Mouse (Mus musculus) midbrain, embryonic 16.5 days (tissue): ENCODE measurements around the gene Tspan11. TPM values are rescaled to one million over a fixed set of nuclear protein-coding genes. Genes with fewer than 3 reads are reported as not detected.

Source experiments
- ATAC-seq: fragments of 200-750 bp; cut with Nextera tagmentation; 2 replicates; pipeline ENCODE4 v1.8.0; 2017; ENCODE audit warnings: moderate TSS enrichment
- H3K27ac ChIP-seq: fragments of 300-500 bp; sonication (generic); 2 replicates; pipeline ENCODE4 v1.5.1; 2014; ENCODE audit warnings: mild to moderate bottlenecking, low read length, mixed read lengths
- H3K27me3 ChIP-seq: fragments of 300-500 bp; sonication (generic); 2 replicates; pipeline ENCODE4 v1.6.1; 2014; ENCODE audit warnings: low read depth, low read length, mixed read lengths; ENCODE audit not compliant: control insufficient read depth, insufficient read depth
- H3K36me3 ChIP-seq: fragments of 300-500 bp; sonication (generic); 2 replicates; pipeline ENCODE4 v1.6.1; 2014; ENCODE audit warnings: mild to moderate bottlenecking, low read length, moderate library complexity, mixed read lengths; ENCODE audit not compliant: control insufficient read depth, insufficient read depth
- H3K4me1 ChIP-seq: fragments of 300-500 bp; sonication (generic); 2 replicates; pipeline ENCODE4 v1.6.1; 2014; ENCODE audit warnings: mild to moderate bottlenecking, low read length, mixed read lengths; ENCODE audit not compliant: control insufficient read depth, insufficient read depth
- H3K4me2 ChIP-seq: fragments of 300-500 bp; sonication (generic); 2 replicates; pipeline ENCODE4 v1.6.1; 2014; ENCODE audit warnings: mild to moderate bottlenecking, low read length, mixed read lengths
- H3K4me3 ChIP-seq: fragments of 300-500 bp; sonication (generic); 2 replicates; pipeline ENCODE4 v1.5.1; 2014; ENCODE audit warnings: low read depth, mild to moderate bottlenecking, low read length, moderate library complexity, mixed read lengths
- H3K9ac ChIP-seq: fragments of 300-500 bp; sonication (generic); 2 replicates; pipeline ENCODE4 v1.6.1; 2014; ENCODE audit warnings: low read depth, low read length, mixed read lengths
- H3K9me3 ChIP-seq: fragments of 300-500 bp; sonication (generic); replicated peaks from 2 replicates; pipeline ENCODE4 v1.6.1; 2014; ENCODE audit warnings: mild to moderate bottlenecking, low read length, mixed read lengths; ENCODE audit not compliant: control insufficient read depth, poor library complexity, severe bottlenecking
- WGBS: fragments of 180-500 bp; shearing (Covaris S2); extraction: QIAGEN DNeasy Blood & Tissue Kit; methylation state at CpG from one replicate; pipeline ENCODE4 v1.1.7; 2014; 5-methylcytosine and 5-hydroxymethylcytosine counted together
- polyA plus RNA-seq: library from polyadenylated mRNA; unstranded; fragments of >200 nt; fragmentation: Nextera tagmentation; extraction: Ambion mirVana; gene quantifications from 2 replicates; pipeline ENCODE4 v1.2.1, GENCODE M21; 2015

Gene Tspan11
- polyA plus RNA-seq, 1 experiment from 2014 or later = 5.5 TPM

GRCm38 (mm10) chr6:127932697-127933096, 45.3 kb downstream of the Tspan11 start:
- Histone ChIP-seq H3K27ac (no peak overlapping the region), H3K4me2 (no peak overlapping the region), H3K9me3 (no peaks in the 10 kb centered on the region), H3K27me3 (no peaks in the 10 kb centered on the region), H3K9ac (no peak overlapping the region), H3K36me3 (no peaks in the 10 kb centered on the region), H3K4me1 (no peaks in the 10 kb centered on the region), H3K4me3 (no peak overlapping the region)
- 71% methylated on average over 5 of the region's 5 CpGs for WGBS
- ATAC-seq = no peak

GRCm38 (mm10) chr6:127933841-127934240, 46.5 kb downstream of the Tspan11 start:
- H3K27me3 ChIP-seq = no peaks in the 10 kb centered on the region
- no peak overlapping the region for H3K4me3 ChIP-seq
- WGBS = 81% methylated on average over 5 of the region's 5 CpGs
- no peak overlapping the region for H3K27ac ChIP-seq
- no peak for ATAC-seq
- no peaks in the 10 kb centered on the region for H3K36me3 ChIP-seq
- no peaks in the 10 kb centered on the region for H3K4me1 ChIP-seq
- no peak overlapping the region for H3K9ac ChIP-seq
- no peak overlapping the region for H3K4me2 ChIP-seq
- H3K9me3 ChIP-seq = no peaks in the 10 kb centered on the region

- Histone ChIP-seq H3K36me3 (no peaks in the 10 kb centered on the region), H3K9ac (no peak overlapping the region), H3K9me3 (no peaks in the 10 kb centered on the region), H3K4me3 (no peak overlapping the region), H3K4me1 (no peaks in the 10 kb centered on the region), H3K27me3 (no peaks in the 10 kb centered on the region), H3K4me2 (no peak overlapping the region), H3K27ac (no peak overlapping the region)
- no peak for ATAC-seq
- WGBS = 84% methylated on average over 3 of the region's 3 CpGs
These were observed 47.7 kb downstream of the Tspan11 start for GRCm38 (mm10) chr6:127935105-127935504.

GRCm38 (mm10) chr6:127942421-127942820, 55.0 kb downstream of the Tspan11 start:
- 87% methylated on average over 8 of the region's 8 CpGs for WGBS
- H3K9me3 ChIP-seq = no peaks in the 10 kb centered on the region
- H3K4me3 ChIP-seq = no peak overlapping the region
- H3K27ac ChIP-seq = no peak overlapping the region
- ATAC-seq = no peak
- no peak overlapping the region for H3K9ac ChIP-seq
- no peaks in the 10 kb centered on the region for H3K36me3 ChIP-seq
- no peaks in the 10 kb centered on the region for H3K27me3 ChIP-seq
- no peaks in the 10 kb centered on the region for H3K4me1 ChIP-seq
- H3K4me2 ChIP-seq = no peak overlapping the region

GRCm38 (mm10) chr6:127945725-127946124, 58.3 kb downstream of the Tspan11 start:
- Histone ChIP-seq H3K4me2 (no peak overlapping the region), H3K27ac (no peak overlapping the region), H3K36me3 (no peaks in the 10 kb centered on the region), H3K27me3 (no peaks in the 10 kb centered on the region), H3K9ac (no peak overlapping the region), H3K9me3 (no peaks in the 10 kb centered on the region), H3K4me3 (no peak overlapping the region), H3K4me1 (no peaks in the 10 kb centered on the region)
- 60% methylated on average over 9 of the region's 9 CpGs for WGBS
- peak; percentile 73 for ATAC-seq

- 62% methylated on average over 9 of the region's 9 CpGs for WGBS
These were observed 61.3 kb downstream of the Tspan11 start for GRCm38 (mm10) chr6:127948656-127949055.

GRCm38 (mm10) chr6:127949885-127950284, 62.5 kb downstream of the Tspan11 start:
- WGBS = 87% methylated on average over 7 of the region's 7 CpGs
- Histone ChIP-seq H3K27ac (no peak overlapping the region), H3K4me1 (no peaks in the 10 kb centered on the region), H3K4me3 (no peak overlapping the region), H3K27me3 (no peaks in the 10 kb centered on the region), H3K4me2 (no peak overlapping the region), H3K9me3 (no peaks in the 10 kb centered on the region), H3K36me3 (no peaks in the 10 kb centered on the region), H3K9ac (no peak overlapping the region)
- ATAC-seq = no peak

More at GRCm38 (mm10) chr6:127948656-127949055, 61.3 kb downstream of the Tspan11 start:
- Histone ChIP-seq H3K4me2 (no peak overlapping the region), H3K9ac (no peak overlapping the region), H3K4me1 (no peaks in the 10 kb centered on the region), H3K36me3 (no peaks in the 10 kb centered on the region), H3K4me3 (no peak overlapping the region), H3K9me3 (no peaks in the 10 kb centered on the region), H3K27ac (no peak overlapping the region), H3K27me3 (no peaks in the 10 kb centered on the region)
- ATAC-seq = no peak

- no peak overlapping the region for H3K9ac ChIP-seq
- no peak overlapping the region for H3K4me3 ChIP-seq
- WGBS = 83% methylated on average over 4 of the region's 4 CpGs
- ATAC-seq = no peak
- H3K27ac ChIP-seq = no peak overlapping the region
- no peak overlapping the region for H3K4me2 ChIP-seq
- H3K36me3 ChIP-seq = no peaks in the 10 kb centered on the region
- H3K9me3 ChIP-seq = no peaks in the 10 kb centered on the region
- H3K27me3 ChIP-seq = no peaks in the 10 kb centered on the region
- H3K4me1 ChIP-seq = no peaks in the 10 kb centered on the region
These were observed 65.7 kb downstream of the Tspan11 start for GRCm38 (mm10) chr6:127953071-127953470.

- Histone ChIP-seq H3K4me1 (no peaks in the 10 kb centered on the region), H3K4me3 (no peak overlapping the region), H3K9me3 (no peaks in the 10 kb centered on the region)
These were observed 68.8 kb downstream of the Tspan11 start for GRCm38 (mm10) chr6:127956172-127956571.

More at GRCm38 (mm10) chr6:127956172-127956571, 68.8 kb downstream of the Tspan11 start:
- H3K36me3 ChIP-seq = no peaks in the 10 kb centered on the region
- H3K27me3 ChIP-seq = no peaks in the 10 kb centered on the region
- ATAC-seq = no peak
- H3K9ac ChIP-seq = no peak overlapping the region
- H3K4me2 ChIP-seq = no peak overlapping the region
- WGBS = 92% methylated on average over 5 of the region's 5 CpGs
- H3K27ac ChIP-seq = no peak overlapping the region
